Mouse (Mus musculus) lung, embryonic 15.5 days (tissue): ENCODE measurements at regions not wholly inside any gene's neighbourhood (a gene's known extent, or its start where the extent isn't known, plus 50 kb on each side); places are given as distances from the start of the nearest gene placed in this dataset.
A peak's percentile ranks its signal among the peaks of the same experiment; 100 is the strongest.
"Not testable (repeated sequence)": the region's sequence is repeated elsewhere in the genome, so short reads cannot be mapped to it uniquely, and the experiment has no call there.

Experiments
- ATAC-seq: fragments of 200-750 bp; cut with Nextera tagmentation; 2 replicates; pipeline ENCODE4 v1.8.0; 2017; ENCODE audit warnings: moderate number of reproducible peaks, borderline replicate concordance; ENCODE audit not compliant: low FRiP score, low TSS enrichment; ENCODE audit errors: extremely low read depth
- H3K27ac ChIP-seq: fragments of 300-500 bp; sonication (generic); 2 replicates; pipeline ENCODE4 v1.5.1; 2015; ENCODE audit warnings: moderate library complexity, mild to moderate bottlenecking, inconsistent platforms
- H3K27me3 ChIP-seq: fragments of 300-500 bp; sonication (generic); 2 replicates; pipeline ENCODE4 v1.6.1; 2015; ENCODE audit warnings: inconsistent platforms
- H3K36me3 ChIP-seq: fragments of 300-500 bp; sonication (generic); 2 replicates; pipeline ENCODE4 v1.6.1; 2015; ENCODE audit warnings: inconsistent platforms
- H3K4me1 ChIP-seq: fragments of 300-500 bp; sonication (generic); 2 replicates; pipeline ENCODE4 v1.6.1; 2015; ENCODE audit warnings: inconsistent platforms
- H3K4me2 ChIP-seq: fragments of 300-500 bp; sonication (generic); 2 replicates; pipeline ENCODE4 v1.6.1; 2015; ENCODE audit warnings: inconsistent platforms, mild to moderate bottlenecking, moderate library complexity
- H3K4me3 ChIP-seq: fragments of 300-500 bp; sonication (generic); 2 replicates; pipeline ENCODE4 v1.5.1; 2015; ENCODE audit warnings: mild to moderate bottlenecking, inconsistent platforms
- H3K9ac ChIP-seq: fragments of 300-500 bp; sonication (generic); 2 replicates; pipeline ENCODE4 v1.6.1; 2015; ENCODE audit warnings: inconsistent platforms
- H3K9me3 ChIP-seq: fragments of 300-500 bp; sonication (generic); 2 replicates; pipeline ENCODE4 v1.6.1; 2016; ENCODE audit warnings: inconsistent platforms
- WGBS: fragments of 180-500 bp; shearing (Covaris S2); methylation state at CpG from one replicate; pipeline ENCODE4 v1.1.7; 2015; 5-methylcytosine and 5-hydroxymethylcytosine counted together

DNA sequence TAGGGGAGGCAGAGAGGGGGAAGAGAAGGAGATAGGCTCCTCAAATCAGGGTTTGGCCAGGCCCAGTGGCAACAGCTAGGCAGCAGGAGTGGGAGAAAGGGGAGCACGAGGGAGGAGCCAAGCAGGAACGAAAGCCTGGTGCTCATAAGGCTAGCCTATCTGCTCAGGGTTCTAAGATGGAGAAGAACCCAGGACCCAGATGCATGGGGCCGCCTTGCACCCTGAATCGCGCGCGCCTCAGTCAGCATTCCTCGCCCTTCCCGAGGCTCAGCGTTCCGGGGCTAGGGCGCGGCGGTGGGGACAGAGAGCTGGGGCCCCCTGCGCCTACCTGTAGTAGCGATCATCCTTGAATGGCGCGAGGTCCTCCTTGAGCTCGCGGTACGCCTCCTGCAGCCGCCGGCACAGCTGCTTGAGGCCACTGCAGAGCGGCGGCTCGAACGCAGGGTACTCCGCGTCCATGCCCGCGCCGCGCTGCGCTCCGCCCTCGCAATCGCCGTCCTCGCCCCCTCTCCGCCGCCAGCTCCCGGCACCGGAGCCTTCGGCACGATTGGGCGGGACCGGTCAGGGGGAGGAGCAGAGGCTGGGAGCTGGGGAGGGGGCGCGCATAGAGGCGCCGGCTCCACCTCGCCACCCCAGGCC is 60.1 kb downstream of the Dynlt1b start:
- not testable (repeated sequence) for H3K4me1 ChIP-seq, H3K9ac ChIP-seq, H3K27ac ChIP-seq, H3K4me3 ChIP-seq, H3K27me3 ChIP-seq, H3K9me3 ChIP-seq, H3K36me3 ChIP-seq
- under 1% methylated on average over 23 of the region's 52 CpGs for WGBS
- ATAC-seq = peak; percentile 51
- peak overlapping the region; percentile 42 for H3K4me2 ChIP-seq

DNA sequence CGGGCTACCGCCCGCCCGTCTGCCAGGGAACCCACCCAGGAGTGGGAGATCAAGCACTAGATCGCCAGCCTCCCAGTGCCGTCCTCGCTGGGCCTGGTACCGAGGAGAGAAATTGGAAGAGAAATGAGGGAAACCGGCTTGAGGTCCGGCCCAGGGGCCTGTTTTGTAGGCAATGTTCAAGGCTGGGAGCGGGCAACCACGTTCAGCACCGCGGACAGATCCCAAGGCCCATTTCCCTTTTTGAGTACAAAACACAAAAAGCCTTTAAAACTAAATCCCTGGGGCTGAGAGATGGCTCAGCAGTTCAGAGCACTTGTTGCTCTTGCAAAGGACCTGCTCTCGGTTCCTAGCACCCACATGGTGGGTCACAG is 60.6 kb downstream of the Dynlt1b start:
- not testable (repeated sequence) for H3K9ac ChIP-seq, H3K4me2 ChIP-seq, H3K4me3 ChIP-seq, H3K9me3 ChIP-seq, H3K36me3 ChIP-seq, H3K4me1 ChIP-seq, H3K27me3 ChIP-seq, H3K27ac ChIP-seq
- WGBS = no CpG with 5 or more reads among the region's 15 CpGs
- ATAC-seq = peak; percentile 19; the same call in 1 of the 2 replicates

DNA sequence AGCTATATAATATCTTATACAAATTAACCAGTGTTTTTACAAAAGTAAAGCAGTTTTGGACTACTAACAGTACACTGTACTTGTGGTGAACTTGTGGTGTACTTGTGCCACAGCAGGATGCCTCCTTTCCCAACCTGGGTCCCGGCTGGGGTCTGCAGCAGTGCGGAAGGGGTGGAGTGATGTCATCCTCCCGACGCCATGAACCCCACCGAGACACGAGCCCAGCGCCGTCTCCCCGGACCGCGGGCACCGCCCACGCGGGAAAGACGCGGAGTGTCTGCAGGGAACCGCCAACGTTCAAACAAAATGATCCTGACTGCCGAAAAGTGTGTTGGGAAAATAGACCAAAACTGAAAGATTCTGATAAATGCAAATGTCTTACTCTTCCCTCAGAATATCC is 62.6 kb downstream of the Dynlt1b start:
- not testable (repeated sequence) for ATAC-seq, H3K4me3 ChIP-seq, H3K27me3 ChIP-seq, H3K9ac ChIP-seq, H3K4me1 ChIP-seq, H3K27ac ChIP-seq, H3K36me3 ChIP-seq, H3K9me3 ChIP-seq
- H3K4me2 ChIP-seq = peak overlapping the region; percentile 36; the same call in 1 of the 2 replicates
- WGBS = 15% methylated on average over 19 of the region's 19 CpGs

DNA sequence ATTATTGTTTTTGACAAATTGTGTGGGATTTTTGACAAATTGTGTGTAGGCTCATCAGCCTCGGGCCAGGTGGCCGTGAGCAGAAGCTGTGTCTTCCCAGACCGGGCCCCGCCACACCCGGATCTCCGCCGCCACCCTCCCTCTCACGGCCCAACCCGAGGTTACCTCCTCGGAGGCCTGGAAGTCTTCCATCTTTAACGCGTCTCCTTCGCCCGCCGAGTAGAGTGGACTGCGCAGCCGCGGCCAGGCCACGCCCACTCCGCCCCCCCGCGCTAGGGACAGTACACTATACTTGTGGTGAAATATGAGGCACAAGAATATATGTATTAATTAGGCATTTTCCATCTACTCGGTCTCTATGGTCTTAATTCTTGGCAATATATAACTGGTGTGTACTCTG is 63.0 kb downstream of the Dynlt1b start:
- not testable (repeated sequence) for H3K27ac ChIP-seq, ATAC-seq, H3K36me3 ChIP-seq, H3K9ac ChIP-seq, H3K4me1 ChIP-seq, H3K27me3 ChIP-seq, H3K9me3 ChIP-seq, H3K4me3 ChIP-seq
- WGBS = 19% methylated on average over 23 of the region's 23 CpGs
- H3K4me2 ChIP-seq = peak overlapping the region; percentile 36

DNA sequence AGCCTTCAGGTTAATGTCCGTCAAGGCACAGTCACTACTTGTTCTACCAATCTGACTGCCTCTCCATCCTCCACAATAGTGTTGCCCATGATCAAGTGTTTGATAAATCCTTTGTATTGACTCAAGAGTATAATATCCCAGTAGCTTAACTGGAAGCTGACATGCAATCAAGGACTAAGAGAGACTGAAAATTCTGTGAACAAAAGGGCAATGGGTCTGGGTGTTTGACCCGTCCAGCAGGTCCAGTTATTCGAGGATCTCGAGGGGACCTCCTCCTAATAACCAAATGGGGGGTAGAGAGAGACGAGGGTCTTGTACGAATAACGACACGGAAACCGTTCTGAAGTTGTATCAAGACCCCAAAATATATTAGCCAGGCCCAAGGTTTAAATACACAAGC is 66.6 kb downstream of the Dynlt1b start:
- not testable (repeated sequence) for H3K27me3 ChIP-seq, H3K4me1 ChIP-seq, H3K9ac ChIP-seq, H3K9me3 ChIP-seq, H3K4me3 ChIP-seq, H3K4me2 ChIP-seq, ATAC-seq, H3K27ac ChIP-seq, H3K36me3 ChIP-seq
- 87% methylated on average over 9 of the region's 9 CpGs for WGBS

DNA sequence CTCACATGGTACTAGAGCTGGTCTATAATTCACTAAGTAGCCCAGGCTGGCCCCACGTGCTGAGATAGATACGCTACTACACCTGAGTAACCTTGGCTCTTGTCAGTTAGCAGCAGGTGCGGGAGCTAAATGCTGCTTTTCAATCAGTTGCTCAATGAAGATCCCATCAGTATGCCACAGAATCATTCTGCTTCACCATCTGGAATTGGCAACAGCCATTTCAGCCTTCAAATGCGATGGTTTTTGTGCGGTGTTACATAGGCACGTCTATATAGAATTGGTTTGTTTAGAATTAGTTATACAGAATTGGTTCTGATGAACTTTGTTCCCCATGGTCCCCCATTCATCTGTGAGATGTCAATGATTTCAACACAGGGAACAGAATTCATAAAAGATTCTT is 72.8 kb downstream of the Dynlt1b start:
- H3K27me3 ChIP-seq, H3K27ac ChIP-seq, ATAC-seq, H3K36me3 ChIP-seq, H3K4me1 ChIP-seq, H3K9me3 ChIP-seq, H3K4me2 ChIP-seq, H3K9ac ChIP-seq, H3K4me3 ChIP-seq: not testable (repeated sequence)
- 85% methylated on average over 4 of the region's 6 CpGs for WGBS

DNA sequence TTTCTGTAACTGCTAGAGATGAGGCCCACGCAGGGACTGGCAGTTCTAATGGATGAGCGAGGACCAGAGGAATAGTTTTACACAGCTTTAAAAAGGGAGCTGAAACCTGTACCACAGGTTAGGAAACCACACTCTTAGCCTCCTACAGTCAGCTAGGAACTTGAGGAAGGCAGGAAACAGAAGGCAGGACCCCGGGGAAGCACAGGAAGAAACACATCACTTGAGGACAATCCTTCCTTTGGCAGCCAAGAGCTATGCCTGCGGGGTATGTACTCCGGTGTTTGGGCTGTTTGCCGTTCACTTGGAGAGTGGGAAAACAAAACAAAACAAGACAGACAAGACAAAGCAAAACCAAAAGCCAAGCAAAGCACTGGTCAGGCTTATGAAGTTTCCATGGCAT is 76.0 kb downstream of the Dynlt1b start:
- not testable (repeated sequence) for H3K36me3 ChIP-seq, H3K9me3 ChIP-seq, H3K27ac ChIP-seq, H3K27me3 ChIP-seq, H3K9ac ChIP-seq, H3K4me1 ChIP-seq, ATAC-seq, H3K4me3 ChIP-seq, H3K4me2 ChIP-seq
- 68% methylated on average over 6 of the region's 6 CpGs for WGBS

DNA sequence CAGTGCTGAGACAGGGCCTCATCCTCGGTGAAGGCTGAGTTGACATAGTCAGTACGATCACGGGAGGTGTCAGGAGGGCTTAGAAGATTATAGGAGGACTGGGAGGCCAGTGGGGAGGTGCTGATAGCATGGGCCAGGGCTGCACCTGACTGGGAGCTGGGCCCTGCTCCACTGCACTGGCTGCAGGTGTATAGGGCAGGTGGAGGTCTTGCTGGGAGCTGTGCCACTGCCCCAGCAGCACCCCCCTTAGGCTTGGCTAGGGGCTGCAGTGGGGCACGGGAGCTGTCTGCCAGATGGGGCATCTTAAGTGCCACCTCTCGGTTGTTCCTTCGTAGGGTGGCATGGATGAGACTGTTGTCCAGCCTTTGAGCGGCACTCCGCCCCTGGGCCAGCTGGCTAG is 85.2 kb downstream of the Dynlt1b start:
- H3K4me2 ChIP-seq, H3K9ac ChIP-seq, H3K4me3 ChIP-seq, H3K4me1 ChIP-seq, H3K9me3 ChIP-seq, H3K27ac ChIP-seq, H3K27me3 ChIP-seq, H3K36me3 ChIP-seq: not testable (repeated sequence)
- ATAC-seq = peak; percentile 23
- 76% methylated on average over 5 of the region's 8 CpGs for WGBS

DNA sequence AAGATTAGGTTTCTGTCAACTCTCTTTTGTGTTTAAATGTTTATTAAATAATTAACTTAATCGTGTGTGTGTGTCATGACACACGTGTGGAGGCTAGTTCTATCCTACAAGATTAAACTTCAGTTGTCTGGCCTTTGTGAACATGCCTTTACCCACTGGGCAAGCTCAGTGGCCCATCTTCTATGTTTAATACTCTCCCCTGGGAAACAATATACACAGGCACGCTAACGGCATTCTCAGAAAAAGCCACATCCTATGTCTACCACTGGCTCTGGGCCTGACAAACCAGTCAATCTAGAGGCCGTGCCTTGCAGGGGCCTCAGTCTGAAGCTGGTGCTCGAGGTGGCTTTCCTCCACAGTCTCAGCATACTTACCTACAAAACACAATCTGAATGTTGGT is 82.4 kb upstream of the Dynlt1c start:
- WGBS = 53% methylated on average over 6 of the region's 6 CpGs
- not testable (repeated sequence) for H3K4me3 ChIP-seq, H3K4me1 ChIP-seq, H3K27me3 ChIP-seq, H3K9ac ChIP-seq, H3K4me2 ChIP-seq, ATAC-seq, H3K9me3 ChIP-seq, H3K27ac ChIP-seq, H3K36me3 ChIP-seq

DNA sequence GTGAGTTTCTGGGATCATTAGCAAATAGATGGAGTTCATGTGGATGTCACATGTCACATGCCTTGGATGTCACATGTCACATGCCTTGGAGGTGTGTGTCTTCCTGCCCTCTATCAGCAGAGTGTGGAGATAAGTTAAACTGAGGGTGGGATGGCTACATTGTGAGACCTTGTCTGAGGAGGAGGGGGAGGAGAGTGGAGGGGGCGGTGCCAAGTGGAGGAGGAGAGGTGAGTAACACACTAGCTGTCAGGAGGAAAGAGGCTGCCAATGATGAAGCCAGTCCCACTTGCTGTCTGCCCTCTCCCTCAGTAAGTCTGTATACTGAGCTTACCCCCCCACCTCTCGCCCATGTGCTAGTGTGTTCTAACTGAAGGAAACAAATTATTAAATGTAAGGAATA is 81.5 kb upstream of the Dynlt1c start:
- H3K36me3 ChIP-seq, H3K4me3 ChIP-seq, H3K4me1 ChIP-seq, H3K9ac ChIP-seq, H3K27ac ChIP-seq, ATAC-seq, H3K9me3 ChIP-seq, H3K27me3 ChIP-seq, H3K4me2 ChIP-seq: not testable (repeated sequence)
- 73% methylated on average over 2 of the region's 2 CpGs for WGBS

DNA sequence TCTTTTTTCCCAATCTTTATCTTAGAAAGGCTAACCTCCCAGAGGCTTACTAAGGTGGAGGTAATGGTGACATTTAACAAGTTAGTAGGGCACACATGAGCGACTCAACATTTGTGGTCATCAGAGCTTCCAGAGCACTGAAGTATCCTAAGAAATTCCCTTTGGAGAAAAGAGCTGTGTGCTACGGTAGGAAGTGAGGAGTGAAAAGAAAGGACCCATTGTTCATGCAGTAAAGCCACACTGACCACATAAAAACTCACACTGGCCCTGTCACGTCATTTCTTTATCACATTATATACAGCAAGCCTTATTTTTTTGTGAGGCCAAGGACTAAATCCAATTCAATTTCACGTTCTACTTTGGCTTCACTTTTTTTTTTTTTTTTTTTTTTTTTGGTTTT is 80.7 kb upstream of the Dynlt1c start:
- not testable (repeated sequence) for ATAC-seq, H3K4me3 ChIP-seq, H3K27me3 ChIP-seq, H3K27ac ChIP-seq, H3K4me2 ChIP-seq, H3K4me1 ChIP-seq, H3K9ac ChIP-seq, H3K36me3 ChIP-seq, H3K9me3 ChIP-seq
- WGBS = 56% methylated on average over 4 of the region's 4 CpGs

DNA sequence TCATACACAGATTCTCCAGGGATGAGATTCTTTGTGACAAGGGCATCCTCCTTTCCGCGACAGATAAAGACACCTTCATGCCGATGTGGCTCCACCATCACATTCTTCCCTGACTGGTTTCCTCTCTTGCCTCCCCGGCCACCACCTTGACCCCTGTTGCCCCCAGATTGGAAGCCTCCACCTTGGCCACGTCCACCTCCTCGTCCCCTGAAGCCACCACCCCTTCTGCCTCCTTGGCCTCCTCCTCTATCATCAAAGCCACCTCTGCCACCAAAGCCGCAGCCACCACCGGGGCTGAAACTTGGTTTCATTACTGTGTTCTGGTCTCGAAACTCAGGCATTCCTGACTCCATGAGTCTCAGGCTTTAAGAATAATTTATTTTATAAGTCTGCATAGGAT is 79.3 kb upstream of the Dynlt1c start:
- not testable (repeated sequence) for ATAC-seq, H3K27me3 ChIP-seq, H3K9me3 ChIP-seq, H3K4me3 ChIP-seq, H3K27ac ChIP-seq, H3K36me3 ChIP-seq, H3K4me2 ChIP-seq, H3K9ac ChIP-seq, H3K4me1 ChIP-seq
- 64% methylated on average over 6 of the region's 9 CpGs for WGBS

DNA sequence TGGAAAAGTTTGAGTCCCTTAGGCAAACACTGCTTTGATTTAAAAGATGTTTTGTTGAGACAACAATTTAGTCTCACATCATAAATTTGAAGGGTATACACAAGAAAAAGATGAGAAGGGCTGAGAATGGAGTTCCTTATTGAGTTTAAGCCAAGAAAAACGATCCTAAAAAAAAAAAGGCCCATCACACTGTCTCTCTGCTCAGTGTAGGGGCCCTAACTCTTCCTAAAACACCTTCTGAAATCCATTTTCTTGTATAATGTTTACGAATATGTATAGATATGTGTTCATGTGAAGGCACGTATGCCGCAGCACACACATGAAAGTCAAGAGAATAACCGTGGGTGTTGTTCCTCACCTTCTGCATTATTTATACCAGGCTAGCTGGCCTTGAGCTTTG is 62.7 kb upstream of the Dynlt1c start:
- WGBS = no CpG with 5 or more reads among the region's 5 CpGs
- not testable (repeated sequence) for H3K27me3 ChIP-seq, H3K9me3 ChIP-seq, H3K9ac ChIP-seq, H3K27ac ChIP-seq, H3K4me2 ChIP-seq, H3K36me3 ChIP-seq, H3K4me1 ChIP-seq, H3K4me3 ChIP-seq, ATAC-seq
